Mouse (Mus musculus) embryonic facial prominence, embryonic 12.5 days (tissue): ENCODE results near the gene Mphosph10. TPM values are rescaled to one million over a fixed set of nuclear protein-coding genes. Genes with fewer than 3 reads are reported as not detected.

ENCODE experiments used
- ATAC-seq: fragments of 200-750 bp; cut with Nextera tagmentation; 2 replicates; pipeline ENCODE4 v1.8.0; 2017; ENCODE audit not compliant: insufficient number of reproducible peaks, insufficient read depth, low FRiP score, low TSS enrichment
- H3K27ac ChIP-seq: fragments of 300-500 bp; sonication (generic); 2 replicates; pipeline ENCODE4 v1.5.1; 2016; ENCODE audit warnings: mild to moderate bottlenecking
- H3K27me3 ChIP-seq: fragments of 300-500 bp; sonication (generic); 2 replicates; pipeline ENCODE4 v1.6.1; 2016; ENCODE audit warnings: mild to moderate bottlenecking, moderate library complexity
- H3K36me3 ChIP-seq: fragments of 300-500 bp; sonication (generic); 2 replicates; pipeline ENCODE4 v1.6.1; 2016; ENCODE audit warnings: mild to moderate bottlenecking
- H3K4me1 ChIP-seq: fragments of 300-500 bp; sonication (generic); 2 replicates; pipeline ENCODE4 v1.6.1; 2016
- H3K4me2 ChIP-seq: fragments of 300-500 bp; sonication (generic); replicated peaks from 2 replicates; pipeline ENCODE4 v1.6.1; 2016; ENCODE audit warnings: mild to moderate bottlenecking, moderate library complexity
- H3K4me3 ChIP-seq: fragments of 300-500 bp; sonication (generic); 2 replicates; pipeline ENCODE4 v1.5.1; 2016; ENCODE audit warnings: mild to moderate bottlenecking
- H3K9ac ChIP-seq: fragments of 300-500 bp; sonication (generic); 2 replicates; pipeline ENCODE4 v1.6.1; 2016; ENCODE audit warnings: mild to moderate bottlenecking, moderate library complexity
- H3K9me3 ChIP-seq: fragments of 300-500 bp; sonication (generic); 2 replicates; pipeline ENCODE4 v1.6.1; 2016; ENCODE audit warnings: mild to moderate bottlenecking, moderate library complexity
- WGBS: fragments of 180-500 bp; shearing (Covaris S2); methylation state at CpG from one replicate; pipeline ENCODE4 v1.1.7; 2016; 5-methylcytosine and 5-hydroxymethylcytosine counted together
- polyA plus RNA-seq: library from polyadenylated mRNA; unstranded; fragments of >200 nt; fragmentation: Nextera tagmentation; extraction: Ambion mirVana; gene quantifications from 2 replicates; pipeline ENCODE4 v1.2.1, GENCODE M21; 2016

The Mphosph10 gene
- polyA plus RNA-seq, 1 experiment from 2014 or later, result 52.1 TPM

DNA sequence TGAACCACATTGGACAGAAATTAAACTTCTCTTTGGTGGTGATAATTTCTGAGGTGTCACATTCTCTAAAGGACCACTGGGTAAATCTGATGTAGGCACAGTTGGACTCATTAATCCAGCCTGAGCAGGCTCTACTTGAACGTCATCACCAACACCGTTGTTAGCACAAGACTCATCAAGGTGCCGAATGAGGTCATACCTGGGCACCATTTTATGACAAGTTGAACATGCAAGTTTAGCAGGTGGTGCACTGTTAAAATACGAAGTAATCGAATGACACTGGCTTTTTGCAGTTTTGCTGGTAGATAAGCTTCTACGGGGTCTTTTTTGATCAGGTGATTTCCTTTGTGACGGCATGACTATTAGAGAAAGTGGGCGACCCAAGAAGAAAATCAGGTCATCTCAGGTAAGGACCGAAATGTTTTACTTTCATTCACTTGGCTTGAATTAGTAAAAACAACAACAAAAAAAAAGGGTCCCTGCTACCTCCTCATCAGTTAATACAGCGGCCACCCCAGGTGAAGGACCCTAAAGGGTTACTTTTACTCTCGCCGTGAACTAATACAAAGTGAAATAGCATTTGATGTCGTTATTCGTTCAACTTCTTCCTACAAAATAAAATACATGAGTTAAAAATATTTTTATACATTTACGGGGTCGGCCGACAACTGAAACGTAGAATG, 18.8 kb downstream of the Mphosph10 start:
- Histone ChIP-seq H3K36me3 (peaks cover 34% of the 10 kb centered on the region), H3K4me1 (peaks cover 4% of the 10 kb centered on the region; the same call in 1 of the 2 replicates), H3K4me2 (peak overlapping the region; percentile 65), H3K4me3 (peak overlapping the region; percentile 58), H3K9ac (peak overlapping the region; percentile 64), H3K27me3 (no peaks in the 10 kb centered on the region), H3K27ac (peak overlapping the region; percentile 97), H3K9me3 (no peaks in the 10 kb centered on the region)
- no peak for ATAC-seq
- 13% methylated on average over 18 of the region's 18 CpGs for WGBS

DNA sequence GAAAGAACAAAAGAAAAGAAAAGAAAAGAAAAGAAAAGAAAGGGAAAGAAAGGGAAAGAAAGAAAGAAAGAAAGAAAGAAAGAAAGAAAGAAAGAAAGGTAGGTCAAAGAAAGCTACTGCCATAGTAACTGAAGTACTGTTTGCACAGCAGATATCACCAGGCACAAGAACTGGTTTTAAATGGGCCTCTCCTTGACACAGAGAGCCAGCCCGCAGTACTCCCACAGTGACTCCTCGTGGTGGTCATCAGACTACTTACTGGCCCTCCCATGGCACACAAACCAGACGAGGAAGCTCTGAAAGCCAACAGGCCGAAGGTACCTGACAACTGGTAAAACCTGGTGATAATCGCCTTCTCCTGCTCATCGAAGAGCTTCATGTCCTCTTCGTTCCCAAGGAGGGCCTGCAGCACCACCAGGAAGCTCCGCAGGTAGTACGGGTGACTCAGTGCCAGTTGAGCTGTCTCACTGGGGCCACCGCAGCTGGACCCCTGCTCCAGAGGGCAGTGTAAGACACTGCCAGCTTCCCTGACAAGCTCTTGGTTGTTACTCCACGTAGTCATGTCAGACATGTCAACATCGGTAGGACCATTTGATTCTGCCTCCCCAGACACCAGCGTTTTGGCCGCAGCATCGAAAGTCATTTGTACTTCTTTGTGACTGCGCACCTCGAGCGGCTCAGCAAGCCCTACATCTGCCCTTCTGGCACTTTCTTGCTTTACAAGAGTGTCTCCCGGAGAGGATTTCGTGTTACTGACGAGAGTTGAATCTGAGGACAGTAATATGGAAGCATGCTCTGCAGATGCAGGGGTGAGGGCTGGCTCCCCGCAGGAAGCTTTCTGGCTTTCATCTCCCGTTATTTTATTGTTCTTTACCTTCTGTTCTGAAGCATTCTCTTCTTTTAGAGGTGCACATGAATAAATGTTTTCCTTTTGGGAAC, 19.9 kb downstream of the Mphosph10 start:
- Histone ChIP-seq H3K27me3 (no peaks in the 10 kb centered on the region), H3K27ac (no peak overlapping the region), H3K36me3 (peaks cover 26% of the 10 kb centered on the region), H3K4me3 (no peak overlapping the region), H3K4me1 (peaks cover 4% of the 10 kb centered on the region; the same call in 1 of the 2 replicates), H3K9me3 (no peaks in the 10 kb centered on the region), H3K4me2 (no peak overlapping the region), H3K9ac (no peak overlapping the region)
- ATAC-seq, result no peak
- 92% methylated on average over 23 of the region's 23 CpGs for WGBS

GRCm38 (mm10) chr7:64369841-64370240, 22.2 kb downstream of the Mphosph10 start:
- Histone ChIP-seq H3K4me1 (peaks cover 4% of the 10 kb centered on the region; the same call in 1 of the 2 replicates), H3K36me3 (peaks cover 34% of the 10 kb centered on the region), H3K27ac (no peak overlapping the region), H3K4me3 (no peak overlapping the region), H3K4me2 (no peak overlapping the region), H3K9ac (no peak overlapping the region), H3K27me3 (no peaks in the 10 kb centered on the region), H3K9me3 (no peaks in the 10 kb centered on the region)
- ATAC-seq, result no peak
- WGBS, result 86% methylated on average over 6 of the region's 6 CpGs

DNA sequence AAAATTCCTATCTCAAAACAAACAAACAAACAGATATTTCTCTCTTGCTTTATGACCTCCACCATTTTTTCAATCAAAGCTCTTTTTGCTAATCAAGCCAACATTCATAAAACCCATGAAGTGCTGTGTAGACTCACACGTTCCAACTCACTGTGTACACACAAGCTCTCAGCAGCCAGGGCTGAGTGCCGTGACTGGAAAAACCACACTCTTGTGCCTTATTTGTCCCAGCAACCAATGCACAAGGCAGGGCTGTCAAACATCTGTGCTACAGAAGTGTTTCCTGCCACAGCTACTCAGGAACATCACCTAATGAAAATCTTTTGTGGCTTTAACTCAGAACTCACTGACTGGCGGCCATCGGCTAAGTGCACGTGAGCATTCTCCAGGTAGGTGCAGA, 26.2 kb downstream of the Mphosph10 start:
- H3K9ac ChIP-seq, result no peak overlapping the region
- no peak overlapping the region for H3K4me3 ChIP-seq
- 91% methylated on average over 5 of the region's 5 CpGs for WGBS
- peaks cover 71% of the 10 kb centered on the region for H3K36me3 ChIP-seq
- H3K27ac ChIP-seq, result no peak overlapping the region
- no peak overlapping the region for H3K4me2 ChIP-seq
- ATAC-seq, result no peak
- no peaks in the 10 kb centered on the region for H3K9me3 ChIP-seq
- H3K27me3 ChIP-seq, result no peaks in the 10 kb centered on the region
- no peaks in the 10 kb centered on the region for H3K4me1 ChIP-seq

DNA sequence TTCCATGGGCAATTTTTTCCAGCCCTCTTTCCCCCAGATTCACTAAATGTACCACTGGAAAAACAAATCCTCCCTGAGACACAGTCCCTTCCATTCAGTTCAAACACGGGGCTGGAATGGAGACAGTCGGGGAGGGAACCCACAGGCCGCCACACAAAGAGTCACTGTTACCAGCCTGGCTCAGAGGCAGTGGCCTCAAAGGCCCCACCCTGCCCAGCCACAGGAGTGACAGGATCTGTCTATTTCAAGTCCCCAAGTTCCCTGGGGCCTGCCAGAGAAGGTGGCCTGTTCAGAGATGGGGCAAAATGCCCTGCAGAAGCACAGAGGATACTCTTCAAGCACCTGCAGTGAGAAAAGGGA, 31.5 kb downstream of the Mphosph10 start:
- H3K27me3 ChIP-seq, result no peaks in the 10 kb centered on the region
- 32% methylated on average over 3 of the region's 3 CpGs for WGBS
- no peaks in the 10 kb centered on the region for H3K9me3 ChIP-seq
- peak overlapping the region; percentile 63 for H3K27ac ChIP-seq
- no peak overlapping the region for H3K4me2 ChIP-seq
- H3K36me3 ChIP-seq, result peaks cover 80% of the 10 kb centered on the region
- H3K9ac ChIP-seq, result no peak overlapping the region
- peak; percentile 74; the same call in 1 of the 2 replicates for ATAC-seq
- no peak overlapping the region for H3K4me3 ChIP-seq
- peaks cover 3% of the 10 kb centered on the region; the same call in 1 of the 2 replicates for H3K4me1 ChIP-seq

DNA sequence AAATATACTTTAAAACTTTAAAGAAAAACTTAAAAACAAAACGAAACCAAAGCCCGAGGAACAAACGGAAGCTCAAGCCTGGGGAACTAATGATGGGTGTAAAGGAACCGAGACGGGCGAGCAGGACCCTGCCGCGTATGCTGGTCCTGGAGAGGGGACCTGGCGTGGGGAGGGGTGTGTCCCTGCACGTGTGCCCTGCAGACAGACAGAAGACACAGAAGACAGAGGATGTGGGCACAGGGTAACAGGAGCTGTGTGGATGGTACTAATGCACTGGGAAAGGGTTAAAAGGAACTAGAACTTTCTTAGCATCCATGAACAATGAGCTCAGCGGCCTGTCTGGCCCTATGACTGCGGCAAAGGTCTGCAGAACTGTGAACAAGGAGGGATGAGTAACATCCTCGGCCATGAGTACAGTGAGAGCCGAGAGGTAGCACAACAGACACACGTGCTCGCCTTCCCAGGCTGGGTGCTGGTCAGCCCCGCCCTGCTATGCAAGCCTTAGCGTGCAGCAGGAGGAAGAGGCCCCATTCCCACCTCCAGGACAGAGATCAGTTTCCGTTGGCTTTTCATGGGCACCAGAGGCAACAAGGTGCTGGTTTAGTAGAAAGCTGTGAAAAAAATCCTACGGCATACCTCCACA, 32.0 kb downstream of the Mphosph10 start:
- no peaks in the 10 kb centered on the region for H3K27me3 ChIP-seq
- H3K36me3 ChIP-seq, result peaks cover 84% of the 10 kb centered on the region
- WGBS, result 62% methylated on average over 20 of the region's 20 CpGs
- no peak overlapping the region for H3K4me3 ChIP-seq
- H3K4me1 ChIP-seq, result peaks cover 3% of the 10 kb centered on the region; the same call in 1 of the 2 replicates
- ATAC-seq, result peak; percentile 75
- H3K9ac ChIP-seq, result no peak overlapping the region
- no peak overlapping the region for H3K4me2 ChIP-seq
- H3K27ac ChIP-seq, result peak overlapping the region; percentile 63
- H3K9me3 ChIP-seq, result no peaks in the 10 kb centered on the region

DNA sequence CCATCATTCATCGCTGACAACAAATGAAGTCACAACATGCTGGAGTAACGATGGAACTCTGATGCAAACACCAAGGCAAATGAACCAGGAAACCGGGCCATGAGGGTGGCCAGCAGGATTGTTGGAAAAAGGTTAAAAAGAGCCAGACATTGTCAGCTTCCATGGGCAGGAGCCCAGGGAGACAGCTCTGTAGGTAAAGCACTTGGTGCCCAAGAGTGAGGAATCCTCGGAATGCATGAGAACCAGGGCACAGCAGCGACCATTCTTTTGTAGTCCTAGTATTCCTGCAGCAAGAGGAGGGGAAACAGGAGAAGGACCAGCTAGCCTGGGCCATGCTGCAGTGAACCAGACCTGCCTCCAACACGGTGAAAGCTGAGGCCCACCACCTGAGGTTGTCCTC, 33.4 kb downstream of the Mphosph10 start:
- Histone ChIP-seq H3K9ac (no peak overlapping the region), H3K4me3 (no peak overlapping the region), H3K27ac (no peak overlapping the region), H3K4me2 (no peak overlapping the region), H3K4me1 (peaks cover 3% of the 10 kb centered on the region; the same call in 1 of the 2 replicates), H3K36me3 (peaks cover 77% of the 10 kb centered on the region), H3K27me3 (no peaks in the 10 kb centered on the region), H3K9me3 (no peaks in the 10 kb centered on the region)
- WGBS, result 87% methylated on average over 6 of the region's 6 CpGs
- no peak for ATAC-seq

DNA sequence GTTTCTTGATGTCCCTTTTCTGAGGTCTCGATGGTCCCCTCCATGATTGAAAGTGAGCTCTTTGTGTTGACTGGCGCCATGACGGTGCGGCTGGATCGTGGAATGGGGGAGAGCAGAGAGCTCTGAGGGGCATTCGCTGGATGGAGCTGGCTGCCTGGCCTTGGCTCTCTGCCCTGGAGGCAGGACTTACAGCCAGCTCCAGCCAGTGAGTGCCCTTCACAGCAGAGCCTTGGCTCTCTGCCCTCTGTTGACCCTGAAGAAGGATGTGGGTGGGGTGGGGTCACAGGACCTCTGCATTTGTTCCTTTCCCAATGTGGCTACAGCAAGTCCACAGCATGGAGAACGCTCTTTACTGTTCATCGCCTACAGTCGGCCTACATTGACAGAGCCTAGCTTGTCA, 34.7 kb downstream of the Mphosph10 start:
- Histone ChIP-seq H3K27ac (no peak overlapping the region), H3K4me2 (no peak overlapping the region), H3K36me3 (peaks cover 77% of the 10 kb centered on the region), H3K9ac (no peak overlapping the region), H3K4me1 (peaks cover 3% of the 10 kb centered on the region; the same call in 1 of the 2 replicates), H3K27me3 (no peaks in the 10 kb centered on the region), H3K4me3 (no peak overlapping the region), H3K9me3 (no peaks in the 10 kb centered on the region)
- WGBS, result 84% methylated on average over 9 of the region's 9 CpGs
- ATAC-seq, result no peak

- Histone ChIP-seq H3K9ac (no peak overlapping the region), H3K4me2 (no peak overlapping the region), H3K36me3 (peaks cover 71% of the 10 kb centered on the region), H3K27me3 (no peaks in the 10 kb centered on the region), H3K4me3 (no peak overlapping the region), H3K9me3 (no peaks in the 10 kb centered on the region), H3K4me1 (peaks cover 3% of the 10 kb centered on the region; the same call in 1 of the 2 replicates), H3K27ac (no peak overlapping the region)
- no peak for ATAC-seq
- WGBS, result 84% methylated on average over 5 of the region's 5 CpGs
Observed at GRCm38 (mm10) chr7:64356661-64357060, 35.4 kb downstream of the Mphosph10 start.

DNA sequence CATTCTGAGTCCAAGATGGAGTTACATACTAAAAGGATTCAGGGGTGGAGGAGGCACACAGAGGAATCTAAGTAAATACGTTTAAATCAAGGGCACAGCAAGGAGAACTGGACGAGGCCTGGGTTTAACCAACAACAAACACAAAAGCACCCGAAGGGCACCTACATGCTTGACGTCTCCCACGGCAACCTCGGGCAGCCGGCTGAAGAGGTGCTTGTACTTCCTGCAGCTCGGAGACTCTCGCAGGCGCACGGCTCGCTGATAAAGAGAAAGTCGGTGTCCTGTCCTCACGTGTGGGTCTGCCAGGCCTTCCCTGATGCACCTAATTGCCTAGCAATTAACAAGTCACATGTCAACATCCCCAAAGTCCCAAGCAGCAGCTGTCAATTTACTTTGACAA, 37.9 kb downstream of the Mphosph10 start:
- Histone ChIP-seq H3K4me3 (no peak overlapping the region), H3K9me3 (no peaks in the 10 kb centered on the region), H3K4me1 (no peaks in the 10 kb centered on the region), H3K4me2 (no peak overlapping the region), H3K36me3 (peaks cover 59% of the 10 kb centered on the region), H3K27me3 (no peaks in the 10 kb centered on the region), H3K9ac (no peak overlapping the region), H3K27ac (no peak overlapping the region)
- WGBS, result 67% methylated on average over 14 of the region's 14 CpGs
- no peak for ATAC-seq

GRCm38 (mm10) chr7:64351087-64351486, 41.0 kb downstream of the Mphosph10 start:
- 71% methylated on average over 4 of the region's 4 CpGs for WGBS
- H3K9me3 ChIP-seq, result no peaks in the 10 kb centered on the region
- H3K36me3 ChIP-seq, result peaks cover 54% of the 10 kb centered on the region
- 0 out of 2 replicates have a peak overlapping the region, but pooled peaks have one; percentile 8 for H3K27ac ChIP-seq
- no peaks in the 10 kb centered on the region for H3K4me1 ChIP-seq
- no peak overlapping the region for H3K9ac ChIP-seq
- ATAC-seq, result no peak
- H3K4me3 ChIP-seq, result no peak overlapping the region
- H3K4me2 ChIP-seq, result no peak overlapping the region
- no peaks in the 10 kb centered on the region for H3K27me3 ChIP-seq
